Mouse (Mus musculus): ENCODE data around the gene Nck2. TPM values are rescaled to one million over a fixed set of nuclear protein-coding genes. Genes with fewer than 3 reads are reported as not detected.

Gene Nck2
- polyA plus RNA-seq (2012; rRNA removed; ENCODE audit: low replicate concordance) = 25.7 and 45.9 TPM in 2 replicates

GRCm38 (mm10) chr1:43444531-43444930, at the start of gene Nck2:
TSS of gene Nck2 (plus strand) at chr1:43444579.

Other genes with a start within 250 kb of the Nck2 start
- 6.5 and 24.3 TPM in 2 replicates for gene Fhl2, start 247.6 kb upstream of the Nck2 start, polyA plus RNA-seq (2012; rRNA removed; ENCODE audit: low replicate concordance)

All from subcutaneous adipose tissue, adult 2 months (tissue).